Mouse (Mus musculus) ES-Bruce4 (cell line): ENCODE results near the gene Gm4553. TPM values are rescaled to one million over a fixed set of nuclear protein-coding genes. Genes with fewer than 3 reads are reported as not detected.
"Not testable (repeated sequence)": the region's sequence is repeated elsewhere in the genome, so short reads cannot be mapped to it uniquely, and the experiment has no call there.

ENCODE experiments used
- H3K27ac ChIP-seq: 2 replicates; pipeline ENCODE4 v1.5.1; 2012; ENCODE audit warnings: low read length, inconsistent platforms; ENCODE audit not compliant: insufficient read depth
- H3K27me3 ChIP-seq: 2 replicates; pipeline ENCODE4 v1.6.1; 2012; ENCODE audit warnings: mild to moderate bottlenecking, low read length, inconsistent platforms; ENCODE audit not compliant: control insufficient read depth, poor library complexity, insufficient read depth, severe bottlenecking
- H3K36me3 ChIP-seq: 2 replicates; pipeline ENCODE4 v1.6.1; 2012; ENCODE audit warnings: inconsistent platforms, mild to moderate bottlenecking, low read length, moderate library complexity; ENCODE audit not compliant: control insufficient read depth, poor library complexity, insufficient read depth, severe bottlenecking
- H3K4me1 ChIP-seq: one replicate; pipeline ENCODE4 v1.8.1; 2011; ENCODE audit warnings: low read length; ENCODE audit not compliant: control insufficient read depth, insufficient read depth
- H3K4me3 ChIP-seq: 2 replicates; pipeline ENCODE4 v1.5.1; 2011; ENCODE audit warnings: low read depth, mild to moderate bottlenecking, low read length
- H3K9ac ChIP-seq: 2 replicates; pipeline ENCODE4 v1.6.1; 2012; ENCODE audit warnings: low read depth, mild to moderate bottlenecking, inconsistent platforms; ENCODE audit not compliant: poor library complexity, severe bottlenecking
- H3K9me3 ChIP-seq: replicated peaks from 2 replicates; pipeline ENCODE4 v1.6.1; 2012; ENCODE audit warnings: mild to moderate bottlenecking, low read length, inconsistent platforms; ENCODE audit not compliant: control insufficient read depth, poor library complexity, insufficient read depth, severe bottlenecking
- CTCF ChIP-seq: IDR thresholded peaks from one replicate; pipeline ENCODE4 v1.8.1; 2011; ENCODE audit warnings: low read depth, low read length
- EP300 ChIP-seq: IDR thresholded peaks from 2 replicates; pipeline ENCODE4 v1.6.1; 2011; ENCODE audit warnings: low read depth, low read length; ENCODE audit not compliant: insufficient read depth
- POLR2A ChIP-seq: IDR thresholded peaks from one replicate; pipeline ENCODE4 v1.8.1; 2011; ENCODE audit warnings: low read length; ENCODE audit not compliant: insufficient read depth
- polyA plus RNA-seq: library from polyadenylated mRNA; stranded (reverse); fragments of >200 nt; gene quantifications from 2 replicates; pipeline ENCODE4 v1.2.4, GENCODE M21; 2011; ENCODE audit warnings: low read depth; ENCODE audit not compliant: missing spikeins, insufficient read depth, insufficient read length

Gm4553 gene
- polyA plus RNA-seq, 1 experiment, result not detected

- Histone ChIP-seq H3K9ac (no peak overlapping the region), H3K4me3 (no peak overlapping the region), H3K27me3 (no peaks in the 10 kb centered on the region; the same call in 1 of the 2 replicates), H3K4me1 (no peaks in the 10 kb centered on the region), H3K27ac (no peak overlapping the region), H3K9me3 (no peaks in the 10 kb centered on the region), H3K36me3 (no peaks in the 10 kb centered on the region)
- no peak for TF ChIP-seq CTCF
- no peak for TF ChIP-seq EP300
- no peak for TF ChIP-seq POLR2A
Measured at GRCm38 (mm10) chr7:142155308-142155707, 10.2 kb downstream of the Gm4553 start.

GRCm38 (mm10) chr7:142152191-142152590 lies 13.3 kb downstream of the Gm4553 start:
- no peaks in the 10 kb centered on the region for H3K4me1 ChIP-seq
- H3K9me3 ChIP-seq, result no peaks in the 10 kb centered on the region
- no peak overlapping the region for H3K4me3 ChIP-seq
- no peaks in the 10 kb centered on the region for H3K36me3 ChIP-seq
- no peak overlapping the region for H3K27ac ChIP-seq
- H3K9ac ChIP-seq, result no peak overlapping the region
- no peak for TF ChIP-seq CTCF
- TF ChIP-seq EP300, result no peak
- no peaks in the 10 kb centered on the region; the same call in 1 of the 2 replicates for H3K27me3 ChIP-seq

- Histone ChIP-seq H3K36me3 (no peaks in the 10 kb centered on the region), H3K4me1 (no peaks in the 10 kb centered on the region), H3K9ac (no peak overlapping the region), H3K27me3 (no peaks in the 10 kb centered on the region; the same call in 1 of the 2 replicates), H3K9me3 (no peaks in the 10 kb centered on the region), H3K4me3 (no peak overlapping the region), H3K27ac (no peak overlapping the region)
- no peak for TF ChIP-seq POLR2A
- no peak for TF ChIP-seq EP300
- TF ChIP-seq CTCF, result no peak
Measured at GRCm38 (mm10) chr7:142148633-142149032, 16.9 kb downstream of the Gm4553 start.

GRCm38 (mm10) chr7:142146033-142146432 lies 19.5 kb downstream of the Gm4553 start:
- H3K36me3 ChIP-seq, result no peaks in the 10 kb centered on the region
- no peak overlapping the region for H3K4me3 ChIP-seq
- H3K27ac ChIP-seq, result no peak overlapping the region
- no peak overlapping the region for H3K9ac ChIP-seq
- TF ChIP-seq CTCF, result no peak
- TF ChIP-seq EP300, result no peak
- no peak for TF ChIP-seq POLR2A
- 0 out of 2 replicates have a peak, but pooled peaks cover 5% of the 10 kb centered on the region for H3K9me3 ChIP-seq
- H3K4me1 ChIP-seq, result no peaks in the 10 kb centered on the region
- no peaks in the 10 kb centered on the region; the same call in 1 of the 2 replicates for H3K27me3 ChIP-seq

- Histone ChIP-seq H3K27ac (no peak overlapping the region), H3K4me3 (no peak overlapping the region), H3K27me3 (no peaks in the 10 kb centered on the region; the same call in 1 of the 2 replicates), H3K36me3 (no peaks in the 10 kb centered on the region), H3K9me3 (0 out of 2 replicates have a peak, but pooled peaks cover 5% of the 10 kb centered on the region), H3K4me1 (no peaks in the 10 kb centered on the region), H3K9ac (no peak overlapping the region)
- TF ChIP-seq CTCF (peak; percentile 43), POLR2A (no peak)
Measured at GRCm38 (mm10) chr7:142145413-142145940, 20.1 kb downstream of the Gm4553 start.

- no peaks in the 10 kb centered on the region for H3K27me3 ChIP-seq
- TF ChIP-seq CTCF (no peak), POLR2A (no peak), EP300 (no peak)
- H3K4me1 ChIP-seq, result no peaks in the 10 kb centered on the region
- no peak within 1 kb of the TSS for H3K4me3 ChIP-seq
- no peak within 1 kb of the TSS for H3K9ac ChIP-seq
- peaks cover 9% of the 10 kb centered on the region; the same call in 1 of the 2 replicates for H3K9me3 ChIP-seq
- H3K36me3 ChIP-seq, result no peaks in the 10 kb centered on the region
- H3K27ac ChIP-seq, result no peak within 1 kb of the TSS
Measured at GRCm38 (mm10) chr7:142144507-142144906, 21.0 kb downstream of the Gm4553 start, which contains the start of gene Gm45337. Gm45337 (minus strand) TSS chr7:142144607.

- not testable (repeated sequence) for H3K9me3 ChIP-seq, H3K4me3 ChIP-seq, H3K4me1 ChIP-seq
Measured at GRCm38 (mm10) chr7:142143506-142144010, 22.0 kb downstream of the Gm4553 start.

More at GRCm38 (mm10) chr7:142143506-142144010, 22.0 kb downstream of the Gm4553 start:
- H3K27ac ChIP-seq, H3K36me3 ChIP-seq, H3K27me3 ChIP-seq, H3K9ac ChIP-seq: not testable (repeated sequence)
